Mouse (Mus musculus) ES-CJ7 (cell line): ENCODE data around the gene Serpinc1.
A peak's percentile ranks its signal among the peaks of the same experiment; 100 is the strongest.
"Not testable (repeated sequence)": the region's sequence is repeated elsewhere in the genome, so short reads cannot be mapped to it uniquely, and the experiment has no call there.

Experiments used
- DNase-seq: peaks from one replicate; pipeline ENCODE4 v3.0.0; 2011; ENCODE audit warnings: low read depth, low spot score

The Serpinc1 gene

DNA sequence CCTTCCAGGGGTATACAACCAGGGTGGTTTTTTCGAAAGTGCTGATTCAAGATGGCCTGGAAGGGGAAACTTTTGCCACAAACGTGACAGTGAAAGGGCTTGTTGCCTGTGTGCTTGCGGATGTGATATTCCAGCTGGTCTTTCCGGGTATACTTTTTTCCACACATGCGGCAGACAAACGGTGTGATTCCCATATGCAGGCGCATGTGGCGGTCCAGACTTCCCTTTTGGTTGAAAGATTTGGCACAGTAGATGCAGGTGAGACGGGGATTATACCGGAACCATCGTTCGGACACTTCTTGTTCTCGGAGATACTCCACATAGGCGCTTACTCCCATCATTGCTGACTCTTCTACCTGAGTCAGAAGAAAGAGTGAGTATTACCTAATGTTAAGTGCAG is 41.7 kb downstream of the Serpinc1 start:
- DNase-seq: no peak

DNA sequence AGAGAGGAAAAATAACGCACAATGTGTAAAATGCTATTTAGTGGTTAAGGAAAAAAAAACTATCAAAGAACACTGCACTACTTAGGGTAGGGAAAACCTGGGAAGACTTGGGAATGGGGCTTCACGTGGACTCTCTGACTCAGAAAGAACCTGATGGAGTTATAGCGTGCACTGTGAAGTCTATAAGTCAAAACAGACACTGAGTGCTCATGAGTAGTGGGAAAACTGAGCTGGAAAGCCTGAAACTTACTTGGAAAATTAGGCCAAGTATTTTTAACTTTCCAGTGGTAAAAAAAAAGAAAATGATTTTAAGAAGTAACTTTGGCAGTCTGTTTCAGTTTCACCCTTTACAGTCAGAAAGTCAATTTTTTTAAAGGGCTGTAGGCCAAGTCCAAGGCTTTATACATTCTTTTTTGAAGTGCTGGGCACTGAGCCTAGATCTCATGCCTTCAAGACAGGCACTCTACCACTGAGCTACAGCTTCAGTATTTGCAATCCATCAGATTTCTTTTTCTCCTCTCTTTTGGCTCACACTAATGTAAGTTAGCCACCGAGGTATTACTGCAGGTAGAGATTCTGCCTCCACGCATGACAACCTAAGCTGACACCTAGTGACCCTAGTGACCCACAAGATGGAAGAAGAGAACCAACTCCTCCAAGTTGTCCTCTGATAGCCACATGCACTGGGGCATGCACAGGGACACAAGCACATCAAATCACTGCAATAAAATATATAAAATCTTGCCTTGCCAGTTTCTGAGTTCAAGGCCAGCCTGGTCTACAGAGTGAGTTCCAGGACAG is 47.2 kb downstream of the Serpinc1 start:
- DNase-seq: no peak

DNA sequence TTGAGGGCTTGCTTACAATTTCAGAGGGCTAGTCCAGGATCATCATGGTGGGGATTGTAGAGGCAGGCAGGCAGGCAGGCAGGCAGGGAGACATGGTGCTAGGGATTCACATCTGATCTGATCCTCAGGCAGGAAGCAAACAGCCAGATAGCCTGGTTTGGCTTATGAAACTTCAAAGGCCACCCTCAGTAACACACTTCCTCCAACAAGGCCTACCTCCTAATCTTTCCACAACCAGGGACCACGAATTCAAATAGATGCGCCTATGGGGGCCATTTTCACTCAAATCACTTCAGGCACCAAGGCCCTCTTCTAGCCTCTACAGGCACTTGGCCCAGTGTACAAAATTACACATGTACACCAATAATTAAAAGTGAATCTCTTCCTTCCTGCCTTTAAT is 48.8 kb downstream of the Serpinc1 start:
- no peak for DNase-seq

DNA sequence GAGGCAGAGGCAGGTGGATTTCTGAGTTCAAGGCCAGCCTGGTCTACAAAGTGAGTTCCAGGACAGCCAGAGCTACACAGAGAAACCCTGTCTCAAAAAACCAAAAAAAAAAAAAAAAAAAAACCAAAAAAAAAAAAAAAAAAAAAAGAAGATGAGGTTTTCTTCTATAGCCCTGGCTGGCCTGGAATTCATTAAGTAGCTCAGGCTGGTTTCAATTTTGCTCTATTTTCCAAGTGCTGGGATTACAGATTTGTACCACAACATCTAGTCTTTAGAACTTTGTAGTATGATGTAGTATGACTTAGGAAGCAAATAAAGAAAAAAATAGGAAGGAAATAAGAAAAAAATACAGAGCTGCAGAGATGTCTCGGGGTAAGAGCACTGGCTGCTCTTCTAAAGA is 50.0 kb downstream of the Serpinc1 start:
- not testable (repeated sequence) for DNase-seq

DNA sequence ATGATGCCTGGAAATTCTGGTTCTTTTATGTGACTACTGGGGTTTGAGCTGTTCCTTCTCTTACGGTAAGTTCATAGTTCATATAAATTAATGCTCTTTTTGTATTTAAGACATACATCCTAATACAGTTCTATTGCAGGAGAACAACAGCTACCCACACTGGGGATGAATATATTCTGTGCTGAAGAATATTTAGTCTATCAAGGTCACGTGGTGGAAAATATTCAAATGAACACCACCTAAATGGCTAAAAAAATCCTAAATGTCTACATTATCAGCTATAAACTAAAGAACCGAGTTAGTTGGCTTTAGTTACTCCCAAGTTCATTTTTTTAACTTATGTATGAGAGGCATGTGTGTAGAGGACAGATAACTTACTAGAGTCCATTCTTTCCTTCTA is 51.7 kb downstream of the Serpinc1 start:
- DNase-seq: no peak

DNA sequence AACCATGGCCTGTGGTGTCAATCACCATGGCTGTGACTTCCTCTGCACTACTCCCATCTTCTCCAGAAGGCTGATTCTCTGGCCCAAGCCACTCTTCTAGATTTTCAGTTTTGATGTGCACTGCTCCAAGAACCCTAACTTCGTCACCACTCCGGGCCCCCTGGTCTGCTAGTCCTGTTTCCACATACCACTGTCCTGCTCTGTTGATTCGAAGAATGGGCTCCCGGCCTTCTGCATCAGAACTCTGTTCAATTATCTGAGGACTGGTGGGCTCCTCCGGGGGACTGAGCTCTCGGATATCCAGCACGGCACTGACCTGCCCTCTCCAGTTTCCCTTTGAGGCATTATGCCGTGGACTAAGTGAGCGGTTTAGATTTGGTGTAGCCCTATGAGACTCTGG is 53.5 kb downstream of the Serpinc1 start:
- no peak for DNase-seq

DNA sequence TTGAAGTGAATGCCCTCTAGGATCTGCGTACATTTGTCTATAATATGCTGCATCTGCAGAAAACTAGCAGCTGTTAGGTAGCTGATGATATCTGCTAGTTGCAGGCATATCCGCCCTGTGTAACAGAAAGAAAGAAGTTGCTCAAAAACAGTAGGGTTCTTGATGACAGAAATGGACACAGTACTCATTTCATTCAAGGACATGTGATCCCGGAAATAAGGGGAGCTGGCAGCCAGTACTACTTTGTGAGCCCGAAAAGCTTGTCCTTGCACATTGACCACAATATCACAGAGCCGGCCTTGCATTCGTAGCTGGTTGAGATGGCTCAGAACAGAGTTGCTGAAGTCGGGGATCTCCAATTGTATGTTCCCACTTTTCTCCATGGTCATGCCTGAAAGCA is 54.0 kb downstream of the Serpinc1 start:
- DNase-seq: no peak

DNA sequence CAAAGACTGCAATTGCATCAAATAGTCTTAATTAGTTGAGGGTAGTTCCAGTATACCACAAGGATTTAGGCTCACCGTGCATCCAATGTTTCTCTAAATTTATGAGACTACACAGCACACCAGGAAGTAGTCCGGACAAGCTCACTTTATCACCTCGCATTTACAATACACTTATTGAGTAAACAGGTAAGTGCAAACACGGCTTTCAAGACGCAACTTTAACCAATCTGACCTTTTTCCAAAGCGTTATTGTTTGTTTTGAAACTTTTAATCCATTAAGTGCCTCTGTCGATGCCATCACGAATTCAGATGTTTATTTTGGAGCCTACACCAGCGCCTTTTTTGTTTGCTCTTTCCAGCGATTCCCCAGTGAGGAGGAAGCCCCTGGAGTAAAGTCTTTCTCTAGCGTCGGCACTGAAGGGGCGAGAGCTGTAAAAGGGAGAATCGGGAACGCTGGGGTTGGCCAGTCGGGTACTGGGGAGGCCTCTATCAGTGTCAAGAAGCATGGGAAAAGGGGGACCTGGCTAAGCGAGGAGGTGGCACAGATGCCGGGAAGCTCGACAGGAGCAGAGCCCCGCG is 55.6 kb downstream of the Serpinc1 start:
- no peak for DNase-seq

DNA sequence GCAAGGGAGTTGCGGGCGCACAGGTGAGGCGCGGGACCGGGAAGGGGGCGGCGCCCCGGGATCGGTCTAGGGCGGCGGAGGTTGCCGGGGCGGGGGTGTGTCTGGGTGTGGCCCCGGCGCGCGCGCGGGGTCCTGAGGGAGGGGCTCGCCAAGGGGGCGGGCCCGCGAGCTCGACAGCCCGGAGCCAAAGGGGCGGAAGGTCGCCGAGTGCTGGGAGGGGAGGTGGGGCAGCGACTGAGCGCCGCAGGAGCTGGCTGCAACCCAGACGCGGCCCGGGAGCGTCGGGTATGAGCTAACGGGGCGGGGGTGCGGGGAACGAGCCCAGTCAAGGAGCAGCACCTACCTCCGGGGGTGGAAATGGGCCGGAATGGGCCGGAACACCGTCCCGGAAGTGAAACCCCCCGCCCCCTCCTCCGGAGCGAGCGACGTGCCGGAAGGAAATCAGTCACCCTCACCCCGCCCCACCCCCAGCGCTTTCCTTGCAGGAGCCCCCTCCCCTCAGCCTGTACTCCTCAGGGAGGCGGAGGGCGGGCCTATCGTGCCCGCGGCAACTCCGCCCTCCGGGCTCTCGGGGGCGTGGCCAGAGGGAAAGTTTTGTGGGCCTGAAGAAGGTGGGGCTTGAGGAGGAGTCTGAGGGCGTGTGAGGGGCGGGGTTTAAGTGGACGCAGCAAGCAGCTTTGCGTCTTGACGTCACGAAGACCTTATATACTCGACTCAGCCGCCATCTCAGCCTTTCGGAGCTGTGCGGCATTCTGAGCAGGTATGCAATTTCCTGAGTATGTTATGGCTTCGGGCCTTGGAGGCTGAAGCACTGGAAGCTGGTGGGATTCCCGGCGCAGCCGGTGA is 56.3 kb downstream of the Serpinc1 start, which contains the start of gene Zbtb37:
Gene Zbtb37 (minus strand): TSS at position 415 of the 846 bp plus-strand sequence.
- peak; percentile 100 for DNase-seq

DNA sequence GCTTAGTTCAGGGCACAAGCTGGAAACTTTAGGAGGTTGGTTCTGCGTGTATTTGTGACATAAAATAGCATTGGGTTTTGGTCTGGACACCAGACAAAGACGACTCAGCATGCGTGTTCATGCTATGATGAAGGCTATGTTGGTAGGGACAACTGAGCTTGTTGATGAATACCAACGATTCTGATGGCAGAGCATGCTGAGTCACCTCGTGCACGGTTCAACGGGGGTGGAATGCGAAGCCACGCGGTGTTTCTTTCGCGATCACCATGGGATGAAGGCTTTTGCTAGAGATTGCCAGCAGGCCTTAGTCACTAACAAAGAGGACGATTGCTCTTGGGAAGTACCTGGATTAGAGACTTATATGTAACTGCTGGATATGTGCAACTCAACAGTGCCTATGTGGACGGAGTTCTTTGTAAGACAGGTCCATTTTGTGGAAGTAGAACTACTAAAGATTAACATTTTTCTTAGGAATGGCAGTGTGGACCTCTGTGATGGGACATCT is 56.9 kb downstream of the Serpinc1 start:
- DNase-seq: peak; percentile 69

DNA sequence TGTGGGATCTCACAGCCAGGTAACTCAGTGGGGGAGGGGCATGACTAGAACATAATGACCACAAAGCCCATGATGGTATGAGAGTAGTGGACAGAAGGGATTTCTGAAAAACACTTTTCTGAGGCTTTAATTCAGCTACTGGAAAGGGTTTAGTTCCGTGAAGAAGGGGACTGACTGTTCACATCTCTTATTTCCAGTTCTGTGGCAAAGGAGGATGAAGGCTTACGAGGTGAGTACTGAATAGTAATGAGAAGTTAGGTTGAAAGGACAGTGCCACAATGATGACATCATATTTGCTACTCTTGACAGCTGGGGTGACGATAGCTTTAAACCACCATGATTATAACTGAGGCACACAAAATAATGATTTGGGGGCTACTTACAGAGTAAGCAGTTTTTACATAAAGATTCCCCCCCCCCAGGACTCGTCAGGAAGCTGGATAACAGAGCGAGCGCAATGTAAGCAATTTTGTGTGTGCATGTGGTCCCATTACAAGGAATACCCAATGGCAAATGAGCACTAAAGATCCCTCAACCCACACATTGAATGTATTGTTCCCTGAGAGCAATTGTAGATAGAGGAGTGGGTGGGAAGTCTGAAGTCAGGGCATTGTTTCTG is 57.5 kb downstream of the Serpinc1 start:
- peak; percentile 73 for DNase-seq

DNA sequence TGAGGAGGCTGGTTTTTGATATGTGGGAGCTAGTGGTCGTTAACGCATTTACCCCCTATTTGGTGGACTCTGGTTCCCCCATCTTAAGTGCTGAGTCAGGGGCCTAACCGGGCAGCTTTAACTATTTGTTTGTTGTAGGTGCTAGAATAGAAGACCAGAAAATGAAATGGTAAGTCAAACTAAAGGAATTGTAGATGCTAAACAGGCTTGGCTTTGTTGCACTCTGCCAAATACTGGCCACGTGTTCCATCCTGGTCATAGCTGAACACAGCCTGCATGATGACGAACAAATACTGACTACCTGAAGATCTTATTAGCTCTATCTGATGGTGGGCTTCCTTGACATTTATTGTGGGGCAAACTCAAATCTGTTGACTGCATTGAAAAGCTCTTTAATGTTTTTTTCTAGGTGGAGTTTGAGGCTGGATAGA is 58.0 kb downstream of the Serpinc1 start:
- peak; percentile 56 for DNase-seq

DNA sequence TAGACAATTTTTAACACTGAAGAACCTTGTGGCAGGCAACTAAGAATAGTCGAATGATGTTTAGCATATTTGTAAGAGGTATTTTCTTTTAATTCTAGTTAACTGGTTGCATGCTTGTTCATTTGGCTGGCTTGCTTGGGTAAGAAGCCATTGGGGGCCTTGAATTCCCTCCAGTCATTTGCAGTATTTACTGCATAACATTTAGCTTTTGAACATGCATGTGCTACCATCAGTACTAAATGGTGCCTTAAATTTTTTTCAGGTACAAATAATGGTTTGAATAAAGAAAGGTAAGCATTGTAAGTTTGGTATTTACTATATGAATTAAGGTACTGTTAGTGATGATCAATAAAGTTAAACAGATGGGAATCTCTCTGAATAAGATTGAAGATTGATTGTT is 58.6 kb downstream of the Serpinc1 start:
- DNase-seq: no peak

DNA sequence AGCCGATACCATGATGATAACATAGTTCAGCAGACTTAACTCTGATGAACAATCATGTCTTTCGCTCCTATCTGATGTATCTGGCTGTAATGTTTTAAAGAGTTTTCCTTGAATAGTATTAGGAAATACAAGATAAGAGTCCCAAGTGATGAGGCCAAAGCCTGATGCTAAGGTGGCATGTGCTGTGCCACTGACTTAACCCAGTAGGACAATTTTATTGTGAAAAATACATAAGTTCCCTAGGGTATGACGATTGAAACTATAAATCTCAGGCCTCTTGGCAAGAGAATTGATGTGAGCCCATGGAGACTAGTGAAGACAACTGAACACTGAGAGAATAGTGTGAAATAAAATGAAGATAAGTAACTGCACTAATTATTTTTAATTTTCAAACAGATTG is 59.2 kb downstream of the Serpinc1 start:
- DNase-seq: no peak

DNA sequence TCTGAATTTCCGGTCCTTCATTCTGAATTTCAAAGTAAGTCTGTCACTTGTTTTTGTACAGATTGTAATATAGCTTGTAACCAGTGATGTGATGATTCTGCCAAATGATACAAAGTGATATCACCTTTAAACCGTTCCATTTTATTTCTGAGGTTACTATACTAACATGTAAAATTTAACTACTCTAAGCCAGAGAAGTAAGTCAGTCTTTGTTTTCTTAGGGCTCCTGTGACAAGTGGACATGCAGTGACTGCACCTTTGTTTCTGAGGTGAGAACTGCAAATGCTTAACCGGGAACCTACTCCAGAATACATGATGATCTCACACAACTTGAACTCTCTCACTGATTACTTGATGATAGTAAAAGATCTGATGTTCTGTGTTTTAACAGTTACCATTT is 59.6 kb downstream of the Serpinc1 start:
- DNase-seq: no peak

DNA sequence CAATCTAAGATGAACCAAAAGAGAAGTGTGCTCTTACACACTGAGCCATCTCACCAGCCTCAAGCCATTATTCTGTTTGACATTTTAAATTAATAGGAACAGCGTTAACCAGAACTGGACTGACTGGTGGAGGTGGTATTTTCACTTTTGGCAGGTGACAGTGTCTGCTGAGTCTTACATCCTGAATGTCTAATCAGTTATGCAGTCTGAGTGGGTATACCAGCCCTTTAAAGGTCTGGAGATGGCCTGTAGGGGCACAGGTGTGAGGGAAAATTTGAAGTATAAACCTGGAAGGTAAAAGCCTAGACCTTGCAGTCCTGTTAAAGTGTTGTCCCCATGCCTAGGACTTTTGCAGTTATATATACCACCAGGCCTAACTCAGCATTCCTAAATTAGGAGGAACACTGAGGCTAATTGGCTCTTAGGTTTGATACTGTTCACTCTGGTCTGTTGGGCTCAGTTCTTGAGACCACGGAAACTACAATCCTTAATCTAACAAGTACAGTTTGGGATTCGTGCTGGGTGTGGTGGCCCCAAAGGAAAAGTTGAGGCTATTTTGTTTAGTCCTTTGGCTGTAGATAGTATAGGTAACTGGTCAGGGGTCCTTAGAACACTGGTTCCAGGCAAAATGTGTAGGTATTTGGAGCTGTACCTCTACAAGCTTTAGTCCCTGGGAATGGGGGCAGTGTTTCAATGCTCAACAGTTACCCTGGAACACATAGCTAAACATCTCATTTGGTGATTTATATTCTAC is 60.8 kb downstream of the Serpinc1 start:
- DNase-seq: no peak

DNA sequence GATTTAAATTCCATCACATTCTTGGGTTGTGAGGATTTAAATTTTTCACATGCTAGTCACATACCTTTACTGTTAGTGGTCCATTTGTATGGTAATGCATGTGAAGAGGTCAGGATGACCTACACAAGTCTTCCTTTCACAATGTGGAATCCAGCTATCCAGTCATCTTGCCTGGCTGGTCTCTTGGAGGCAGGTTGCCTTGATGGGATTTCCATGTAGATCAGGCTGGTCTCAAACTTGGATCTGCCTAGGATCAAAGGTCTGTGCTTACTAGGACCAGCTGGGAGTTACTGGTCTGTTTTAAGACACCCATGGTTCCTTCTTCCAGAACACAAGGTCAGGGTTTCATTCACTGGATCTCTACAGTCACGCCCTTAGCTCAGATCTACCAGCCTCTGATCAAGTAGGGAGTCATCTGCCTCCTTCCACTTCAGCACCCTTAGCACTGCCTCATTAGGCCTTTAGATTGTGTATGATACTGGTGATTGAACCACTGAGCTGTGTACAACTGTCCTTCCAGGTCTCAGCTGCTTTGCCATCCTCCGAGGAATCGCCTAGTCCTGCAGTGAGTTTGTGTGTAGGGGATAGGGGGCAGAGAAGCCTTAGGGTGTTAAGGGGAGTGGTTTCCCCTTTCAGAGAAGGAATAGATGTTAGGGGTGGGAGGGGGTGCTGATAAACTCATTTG is 61.5 kb downstream of the Serpinc1 start:
- peak; percentile 84 for DNase-seq

DNA sequence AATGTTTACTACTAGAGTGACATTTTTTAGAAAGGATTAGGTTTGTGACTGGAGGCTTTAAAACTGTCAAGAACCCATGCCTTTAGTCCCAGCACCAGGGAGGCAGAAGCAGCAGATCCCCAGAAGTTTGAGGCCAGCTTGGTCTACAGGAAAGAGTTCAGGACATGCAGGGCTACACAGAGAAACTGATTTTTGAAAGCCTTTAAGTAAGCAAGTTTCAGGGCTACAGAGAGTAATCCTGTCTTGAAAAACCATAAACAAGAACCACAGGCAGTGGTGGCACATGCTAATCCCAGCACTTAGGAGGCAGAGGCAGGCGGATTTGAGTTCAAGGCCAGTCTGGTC is 62.0 kb downstream of the Serpinc1 start:
- peak; percentile 71 for DNase-seq

DNA sequence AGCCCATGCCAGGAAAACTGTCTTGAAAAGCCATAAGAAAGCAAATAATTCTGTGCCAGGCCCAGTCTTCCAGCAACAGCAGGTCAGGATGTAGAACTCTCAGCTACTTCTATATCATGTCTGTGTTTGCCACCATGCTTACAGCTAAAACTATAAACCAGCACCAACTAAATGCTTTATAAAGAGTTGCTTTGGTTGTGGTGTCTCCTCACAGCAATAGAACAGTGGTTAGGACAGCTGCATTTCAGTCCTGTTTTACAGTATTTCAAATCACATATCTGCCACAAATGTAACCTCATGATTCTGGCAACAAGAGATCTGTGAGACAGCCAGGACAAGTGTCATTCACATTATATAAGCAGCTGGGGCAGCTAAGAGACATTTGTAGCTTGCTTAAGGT is 62.5 kb downstream of the Serpinc1 start:
- DNase-seq: peak; percentile 69

DNA sequence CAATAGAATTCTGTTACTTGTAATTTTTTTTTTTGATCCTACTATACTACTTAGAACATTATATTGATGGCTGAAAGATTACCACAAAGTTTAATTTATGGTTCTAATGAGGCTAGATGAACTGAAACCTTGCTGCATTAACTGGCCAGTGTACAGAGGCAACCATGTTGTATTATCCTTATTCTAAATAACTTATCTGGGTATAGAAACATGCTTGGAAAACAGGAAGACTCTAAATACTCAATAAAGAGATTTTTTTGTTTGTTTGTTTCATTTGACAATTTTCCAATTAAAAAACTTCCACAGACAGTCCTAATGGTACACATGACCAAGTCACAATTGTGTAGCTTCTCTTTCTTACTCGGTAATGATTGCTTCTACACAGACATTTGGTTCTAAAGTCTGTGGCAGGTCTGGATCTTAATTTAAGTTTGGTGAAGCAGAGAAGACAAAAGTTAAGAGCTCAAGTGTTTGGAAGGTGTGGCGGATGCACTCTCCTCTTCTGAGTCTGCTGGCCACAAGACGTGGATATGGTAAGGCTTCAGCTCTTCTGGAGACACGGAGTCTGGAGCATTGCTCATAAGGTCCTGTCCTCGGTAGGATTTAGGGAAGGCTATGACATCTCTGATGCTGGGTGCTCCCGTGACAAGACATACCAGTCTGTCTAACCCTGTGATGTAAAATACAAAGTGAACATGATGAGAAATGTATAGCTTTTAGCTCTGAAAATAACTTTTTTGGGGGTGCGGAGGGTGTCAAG is 63.1 kb downstream of the Serpinc1 start:
- peak; percentile 46 for DNase-seq
